10 mouse cellular contexts compared by ENCODE assay signal in the genomic region with DNA sequence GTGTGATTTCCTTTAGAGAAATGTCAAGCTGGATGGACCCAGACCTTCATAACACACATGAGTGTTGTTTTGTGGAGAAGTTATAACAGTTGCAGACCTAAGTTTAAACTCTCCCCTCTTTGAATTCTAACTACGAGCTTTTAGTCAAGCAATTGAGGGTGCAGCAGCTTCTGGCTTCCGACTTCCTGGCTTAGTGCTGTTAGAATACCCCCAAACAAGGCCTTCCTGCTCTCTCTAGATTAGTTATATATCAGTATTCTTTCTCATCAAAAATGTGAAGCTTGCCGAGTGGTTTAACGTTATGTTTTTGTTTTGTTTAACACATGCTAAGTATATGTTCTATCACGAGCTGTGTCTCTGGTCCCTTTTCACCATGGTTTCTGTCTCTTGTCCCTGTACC. TPM values are rescaled to one million over a fixed set of nuclear protein-coding genes. Genes with fewer than 3 reads are reported as not detected.
DNase-seq lines count a peak whose midpoint lies in the region; ATAC-seq lines count a peak whose summit lies in the region.
"Had no signal": no experiment of that assay in that cellular context is flagged by ENCODE, and none has a peak within 500 bp of the region (broad histone marks: within the 10 kb centered on the region; RNA-seq: fewer than 3 reads in every experiment).

No protein-coding gene starts in this region.

- H3K9me3 ChIP-seq in kidney, embryonic 14.5 days (ENCODE audit: control insufficient read depth, low read length), result no peaks in the 10 kb centered on the region
- no peaks in the 10 kb centered on the region for H3K9me3 ChIP-seq in intestine, embryonic 16.5 days (ENCODE audit: control insufficient read depth, low read length)

- no peak for DNase-seq in kidney, postnatal 14 days
- peak; percentile 62 for DNase-seq in thymus, postnatal 0 days (ENCODE audit: low spot score)
- DNase-seq in thymus, postnatal 4 days, result no peak
- DNase-seq in left cerebral cortex, postnatal 14 days (ENCODE audit: low spot score in 2 of 2), result no peak
- no peak for DNase-seq in right cerebral cortex, postnatal 10 days (ENCODE audit: low spot score in 2 of 2)

- no peaks in the 10 kb centered on the region for H3K27me3 ChIP-seq in kidney, embryonic 14.5 days (ENCODE audit: control insufficient read depth, insufficient read depth, low read length)
- H3K27me3 ChIP-seq in intestine, embryonic 16.5 days (replicated peaks; ENCODE audit: control insufficient read depth, insufficient read depth, low read length), result no peaks in the 10 kb centered on the region

- WGBS in kidney, embryonic 14.5 days, result 46% methylated on average over 5 of the region's 5 CpGs
- 36% methylated on average over 5 of the region's 5 CpGs for WGBS in intestine, embryonic 16.5 days

- no peak overlapping the region for H3K4me3 ChIP-seq in kidney, embryonic 14.5 days (ENCODE audit: low read length)
- H3K4me3 ChIP-seq in intestine, embryonic 16.5 days (ENCODE audit: low read length), result peak overlapping the region; percentile 35; the same call in 1 of the 2 replicates
- H3K4me3 ChIP-seq: left cerebral cortex, adult 2 months had no signal

- H3K9ac ChIP-seq in kidney, embryonic 14.5 days (ENCODE audit: low read depth, low read length), result peak overlapping the region; percentile 4; the same call in 1 of the 2 replicates
- peak overlapping the region; percentile 65; the same call in 1 of the 2 replicates for H3K9ac ChIP-seq in intestine, embryonic 16.5 days (ENCODE audit: low read depth, low read length)

- ATAC-seq in kidney, embryonic 14.5 days (ENCODE audit: low FRiP score, low TSS enrichment), result no peak
- no peak for ATAC-seq in intestine, embryonic 16.5 days
- ATAC-seq: hindbrain, embryonic 16.5 days had no signal

- H3K4me1 ChIP-seq in kidney, embryonic 14.5 days (ENCODE audit: control insufficient read depth, insufficient read depth, low read length), result peaks cover 40% of the 10 kb centered on the region
- peaks cover 46% of the 10 kb centered on the region for H3K4me1 ChIP-seq in intestine, embryonic 16.5 days (ENCODE audit: control insufficient read depth, insufficient read depth, low read length)

- no peak overlapping the region for H3K4me2 ChIP-seq in kidney, embryonic 14.5 days (replicated peaks; ENCODE audit: low read depth, low read length)
- H3K4me2 ChIP-seq in intestine, embryonic 16.5 days (ENCODE audit: low read depth, low read length), result peak overlapping the region; percentile 43

- H3K27ac ChIP-seq in kidney, embryonic 14.5 days (ENCODE audit: low read depth, low read length), result peak overlapping the region; percentile 3; the same call in 1 of the 2 replicates
- peak overlapping the region; percentile 93 for H3K27ac ChIP-seq in intestine, embryonic 16.5 days (ENCODE audit: low read length)
- H3K27ac ChIP-seq: left cerebral cortex, adult 2 months had no signal

- no peaks in the 10 kb centered on the region for H3K36me3 ChIP-seq in kidney, embryonic 14.5 days (ENCODE audit: control insufficient read depth, insufficient read depth, low read length)
- no peaks in the 10 kb centered on the region for H3K36me3 ChIP-seq in intestine, embryonic 16.5 days (ENCODE audit: control insufficient read depth, insufficient read depth, low read length)
- H3K36me3 ChIP-seq: G1E had no signal

- intact Hi-C loops in left cerebral cortex, postnatal 14 days (cut with DNase I), result no loop called here

RNA-seq across cellular contexts. Expression of a gene that starts 56.9 kb away (rescaled TPM):
- 36.9 and 49.2 TPM in 2 replicates for polyA plus RNA-seq in kidney, embryonic 14.5 days (2014; fragmentation: Nextera tagmentation; extraction: Ambion mirVana)
- 12.3 and 17.1 TPM in 2 replicates for polyA plus RNA-seq in thymus, postnatal 0 days (2015; fragmentation: Nextera tagmentation; extraction: Ambion mirVana)
- polyA plus RNA-seq in intestine, embryonic 16.5 days (2015; fragmentation: Nextera tagmentation; extraction: Ambion mirVana), result 64.7 and 66.5 TPM in 2 replicates
- total RNA-seq in left cerebral cortex, postnatal 14 days (2021), result 1 to 10 TPM; 6.8 to 8.3 TPM
- polyA plus RNA-seq: G1E had no signal
